Mouse (Mus musculus) limb, embryonic 14.5 days (tissue): ENCODE measurements around the gene Dut. TPM values are rescaled to one million over a fixed set of nuclear protein-coding genes. Genes with fewer than 3 reads are reported as not detected.
"Not testable (repeated sequence)": the region's sequence is repeated elsewhere in the genome, so short reads cannot be mapped to it uniquely, and the experiment has no call there.

ENCODE experiments used
- ATAC-seq: fragments of 200-750 bp; cut with Nextera tagmentation; 2 replicates; pipeline ENCODE4 v1.8.0; 2017; ENCODE audit warnings: low read depth, moderate number of reproducible peaks, moderate TSS enrichment; ENCODE audit not compliant: low FRiP score
- DNase-seq: peaks from one replicate; pipeline ENCODE4 v3.0.0-alpha.2; 2015; ENCODE audit warnings: low spot score
- H3K27ac ChIP-seq: fragments of 300-500 bp; sonication (generic); replicated peaks from 2 replicates; pipeline ENCODE4 v1.5.1; 2014; ENCODE audit warnings: low read depth, mild to moderate bottlenecking, low read length, moderate library complexity, mixed read lengths
- H3K27me3 ChIP-seq: fragments of 300-500 bp; sonication (generic); 2 replicates; pipeline ENCODE4 v1.6.1; 2014; ENCODE audit warnings: low read length, mixed read lengths; ENCODE audit not compliant: control insufficient read depth, insufficient read depth
- H3K36me3 ChIP-seq: fragments of 300-500 bp; sonication (generic); 2 replicates; pipeline ENCODE4 v1.6.1; 2014; ENCODE audit warnings: mild to moderate bottlenecking, low read length, moderate library complexity, mixed read lengths; ENCODE audit not compliant: control insufficient read depth, insufficient read depth
- H3K4me1 ChIP-seq: fragments of 300-500 bp; sonication (generic); 2 replicates; pipeline ENCODE4 v1.6.1; 2014; ENCODE audit warnings: antibody characterized with exemption, low read length, mixed read lengths; ENCODE audit not compliant: control insufficient read depth, insufficient read depth
- H3K4me2 ChIP-seq: fragments of 300-500 bp; sonication (generic); replicated peaks from 2 replicates; pipeline ENCODE4 v1.6.1; 2014; ENCODE audit warnings: low read depth, mild to moderate bottlenecking, low read length, moderate library complexity; ENCODE audit not compliant: severe bottlenecking
- H3K4me3 ChIP-seq: fragments of 300-500 bp; sonication (generic); replicated peaks from 2 replicates; pipeline ENCODE4 v1.5.1; 2014; ENCODE audit warnings: low read length
- H3K9ac ChIP-seq: fragments of 300-500 bp; sonication (generic); 2 replicates; pipeline ENCODE4 v1.6.1; 2014; ENCODE audit warnings: mild to moderate bottlenecking, low read depth, low read length, moderate library complexity; ENCODE audit not compliant: severe bottlenecking
- H3K9me3 ChIP-seq: fragments of 300-500 bp; sonication (generic); 2 replicates; pipeline ENCODE4 v1.6.1; 2016; ENCODE audit warnings: low read length; ENCODE audit not compliant: control insufficient read depth
- POLR2A ChIP-seq: fragments of 200-500 bp; IDR thresholded peaks from 2 replicates; pipeline ENCODE4 v1.8.0; 2012; ENCODE audit warnings: inconsistent platforms, mild to moderate bottlenecking, moderate library complexity, borderline replicate concordance; ENCODE audit not compliant: insufficient read depth, insufficient read length; ENCODE audit errors: extremely low read depth
- WGBS: fragments of 180-500 bp; shearing (Covaris S2); extraction: QIAGEN DNeasy Blood & Tissue Kit; methylation state at CpG from one replicate; pipeline ENCODE4 v1.1.7; 2014; 5-methylcytosine and 5-hydroxymethylcytosine counted together
- polyA plus RNA-seq, 2 experiments: library from polyadenylated mRNA; depleted of rRNA in 1 of 2; stranded (reverse) in 1 of 2; unstranded in 1 of 2; fragments of >200 nt; fragmentation: Nextera tagmentation in 1 of 2; extraction: Ambion mirVana in 1 of 2; gene quantifications; 2 replicates each; pipeline versions ENCODE4 v1.2.1 to v1.2.3; 2012 to 2014

Gene Dut
- polyA plus RNA-seq, 2 experiments = 101 to 129 TPM

- H3K9ac ChIP-seq = no peak overlapping the region
- DNase-seq = no peak
- peaks cover 2% of the 10 kb centered on the region for H3K36me3 ChIP-seq
- peaks cover 7% of the 10 kb centered on the region for H3K4me1 ChIP-seq
- 8% methylated on average over 9 of the region's 9 CpGs for WGBS
- H3K4me2 ChIP-seq = no peak overlapping the region
- H3K9me3 ChIP-seq = no peaks in the 10 kb centered on the region
- no peak overlapping the region for H3K4me3 ChIP-seq
- no peak for ATAC-seq
- no peak for TF ChIP-seq POLR2A
- no peak overlapping the region for H3K27ac ChIP-seq
- H3K27me3 ChIP-seq = no peaks in the 10 kb centered on the region
These were observed 16.8 kb downstream of the Dut start for GRCm38 (mm10) chr2:125263753-125264152.

GRCm38 (mm10) chr2:125268876-125269275 lies 21.9 kb downstream of the Dut start:
- TF ChIP-seq POLR2A = no peak
- H3K27me3 ChIP-seq = no peaks in the 10 kb centered on the region
- H3K4me3 ChIP-seq = no peak overlapping the region
- no peak overlapping the region for H3K27ac ChIP-seq
- no peak overlapping the region for H3K4me2 ChIP-seq
- no peaks in the 10 kb centered on the region for H3K36me3 ChIP-seq
- ATAC-seq = no peak
- 73% methylated on average over 1 of the region's 1 CpGs for WGBS
- no peak for DNase-seq
- no peaks in the 10 kb centered on the region for H3K4me1 ChIP-seq
- H3K9ac ChIP-seq = no peak overlapping the region
- no peaks in the 10 kb centered on the region for H3K9me3 ChIP-seq

GRCm38 (mm10) chr2:125275617-125276016 lies 28.6 kb downstream of the Dut start:
- no peak for TF ChIP-seq POLR2A
- H3K9ac ChIP-seq = no peak overlapping the region
- H3K27ac ChIP-seq = no peak overlapping the region
- peak; percentile 81 for ATAC-seq
- H3K4me1 ChIP-seq = no peaks in the 10 kb centered on the region; the same call in 1 of the 2 replicates
- H3K36me3 ChIP-seq = no peaks in the 10 kb centered on the region
- no peaks in the 10 kb centered on the region for H3K9me3 ChIP-seq
- H3K4me3 ChIP-seq = no peak overlapping the region
- DNase-seq = peak; percentile 55
- no peaks in the 10 kb centered on the region for H3K27me3 ChIP-seq
- H3K4me2 ChIP-seq = no peak overlapping the region
- 36% methylated on average over 5 of the region's 5 CpGs for WGBS

- no peak for ATAC-seq
- 73% methylated on average over 5 of the region's 5 CpGs for WGBS
- no peak for TF ChIP-seq POLR2A
These were observed 29.7 kb downstream of the Dut start for GRCm38 (mm10) chr2:125276692-125277091.

GRCm38 (mm10) chr2:125278474-125278873 lies 31.5 kb downstream of the Dut start:
- no peak overlapping the region for H3K4me2 ChIP-seq
- TF ChIP-seq POLR2A = no peak
- H3K36me3 ChIP-seq = no peaks in the 10 kb centered on the region
- no peak overlapping the region for H3K27ac ChIP-seq
- no peak overlapping the region for H3K9ac ChIP-seq
- ATAC-seq = no peak
- H3K4me1 ChIP-seq = peaks cover 6% of the 10 kb centered on the region; the same call in 1 of the 2 replicates
- no peaks in the 10 kb centered on the region for H3K9me3 ChIP-seq
- H3K4me3 ChIP-seq = no peak overlapping the region
- DNase-seq = no peak
- H3K27me3 ChIP-seq = no peaks in the 10 kb centered on the region
- whole genome bisulfite sequencing = 73% methylated on average over 7 of the region's 7 CpGs

More at GRCm38 (mm10) chr2:125276692-125277091, 29.7 kb downstream of the Dut start:
- H3K27me3 ChIP-seq = no peaks in the 10 kb centered on the region
- DNase-seq = no peak
- H3K4me2 ChIP-seq = no peak overlapping the region
- H3K9ac ChIP-seq = no peak overlapping the region
- H3K9me3 ChIP-seq = no peaks in the 10 kb centered on the region
- no peak overlapping the region for H3K27ac ChIP-seq
- no peak overlapping the region for H3K4me3 ChIP-seq
- no peaks in the 10 kb centered on the region; the same call in 1 of the 2 replicates for H3K4me1 ChIP-seq
- no peaks in the 10 kb centered on the region for H3K36me3 ChIP-seq

- not testable (repeated sequence) for H3K4me3 ChIP-seq, H3K27ac ChIP-seq, H3K27me3 ChIP-seq, H3K9ac ChIP-seq, H3K4me1 ChIP-seq, H3K4me2 ChIP-seq, H3K36me3 ChIP-seq, H3K9me3 ChIP-seq, ATAC-seq, DNase-seq
- WGBS = 73% methylated on average over 9 of the region's 9 CpGs
These were observed 33.0 kb downstream of the Dut start for GRCm38 (mm10) chr2:125279995-125280394.
